Mouse (Mus musculus) neural tube, embryonic 13.5 days (tissue): Measurements from ENCODE around the gene Pced1b. TPM values are rescaled to one million over a fixed set of nuclear protein-coding genes. Genes with fewer than 3 reads are reported as not detected.

Experiments
- ATAC-seq: fragments of 200-750 bp; cut with Nextera tagmentation; 2 replicates; pipeline ENCODE4 v1.8.0; 2017; ENCODE audit warnings: low read depth, mild to moderate bottlenecking, moderate TSS enrichment, moderate library complexity
- H3K27ac ChIP-seq: fragments of 300-500 bp; sonication (generic); replicated peaks from 2 replicates; pipeline ENCODE4 v1.5.1; 2015; ENCODE audit warnings: moderate library complexity, mild to moderate bottlenecking, inconsistent platforms
- H3K27me3 ChIP-seq: fragments of 300-500 bp; sonication (generic); 2 replicates; pipeline ENCODE4 v1.6.1; 2015; ENCODE audit warnings: mild to moderate bottlenecking, inconsistent platforms
- H3K36me3 ChIP-seq: fragments of 300-500 bp; sonication (generic); 2 replicates; pipeline ENCODE4 v1.6.1; 2015; ENCODE audit warnings: mild to moderate bottlenecking, inconsistent platforms
- H3K4me1 ChIP-seq: fragments of 300-500 bp; sonication (generic); replicated peaks from 2 replicates; pipeline ENCODE4 v1.6.1; 2015; ENCODE audit warnings: inconsistent platforms
- H3K4me2 ChIP-seq: fragments of 300-500 bp; sonication (generic); 2 replicates; pipeline ENCODE4 v1.6.1; 2015; ENCODE audit warnings: inconsistent platforms, mild to moderate bottlenecking, moderate library complexity
- H3K4me3 ChIP-seq: fragments of 300-500 bp; sonication (generic); 2 replicates; pipeline ENCODE4 v1.5.1; 2015; ENCODE audit warnings: mild to moderate bottlenecking, inconsistent platforms
- H3K9ac ChIP-seq: fragments of 300-500 bp; sonication (generic); 2 replicates; pipeline ENCODE4 v1.6.1; 2015; ENCODE audit warnings: moderate library complexity, mild to moderate bottlenecking, inconsistent platforms
- H3K9me3 ChIP-seq: fragments of 300-500 bp; sonication (generic); 2 replicates; pipeline ENCODE4 v1.6.1; 2016; ENCODE audit warnings: inconsistent platforms
- WGBS: fragments of 180-500 bp; shearing (Covaris S2); methylation state at CpG from one replicate; pipeline ENCODE4 v1.1.7; 2015; 5-methylcytosine and 5-hydroxymethylcytosine counted together
- polyA plus RNA-seq: library from polyadenylated mRNA; unstranded; fragments of >200 nt; fragmentation: Nextera tagmentation; extraction: Ambion mirVana; gene quantifications from 2 replicates; pipeline ENCODE4 v1.2.1, GENCODE M21; 2015

Pced1b gene
- polyA plus RNA-seq, 1 experiment from 2014 or later, result 3.1 TPM

GRCm38 (mm10) chr15:97235183-97235582 lies 11.7 kb upstream of the Pced1b start:
- Histone ChIP-seq H3K4me3 (no peak overlapping the region), H3K4me1 (no peaks in the 10 kb centered on the region), H3K9me3 (0 out of 2 replicates have a peak, but pooled peaks cover 5% of the 10 kb centered on the region), H3K4me2 (no peak overlapping the region), H3K27ac (no peak overlapping the region), H3K27me3 (no peaks in the 10 kb centered on the region), H3K9ac (no peak overlapping the region), H3K36me3 (no peaks in the 10 kb centered on the region)
- no peak for ATAC-seq
- WGBS, result 30% methylated on average over 7 of the region's 7 CpGs

DNA sequence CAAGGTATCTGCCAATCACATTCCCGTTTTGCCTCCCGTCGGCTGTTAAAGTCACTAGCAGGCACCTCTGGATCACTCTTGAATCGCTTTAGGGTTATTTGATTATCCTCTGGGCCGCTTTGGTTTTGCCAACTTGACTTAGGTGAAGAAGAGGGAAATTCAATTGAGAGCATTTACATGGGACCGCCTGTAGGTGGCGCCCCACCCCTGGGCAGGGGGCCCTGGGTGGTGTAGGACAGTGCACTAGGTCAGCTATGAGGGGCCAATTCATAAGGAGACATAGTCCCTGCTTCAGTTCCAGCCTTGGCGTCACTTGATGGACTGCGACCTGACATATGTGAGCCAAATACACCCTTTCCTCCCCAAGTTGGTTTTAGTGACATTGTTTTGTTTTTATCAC lies 10.0 kb upstream of the Pced1b start:
- no peaks in the 10 kb centered on the region for H3K9me3 ChIP-seq
- H3K4me1 ChIP-seq, result no peaks in the 10 kb centered on the region
- no peak overlapping the region for H3K27ac ChIP-seq
- no peak overlapping the region for H3K9ac ChIP-seq
- H3K4me2 ChIP-seq, result no peak overlapping the region
- H3K36me3 ChIP-seq, result no peaks in the 10 kb centered on the region
- 52% methylated on average over 9 of the region's 9 CpGs for WGBS
- no peak for ATAC-seq
- H3K4me3 ChIP-seq, result no peak overlapping the region
- H3K27me3 ChIP-seq, result no peaks in the 10 kb centered on the region

- H3K36me3 ChIP-seq, result no peaks in the 10 kb centered on the region
- peaks cover 15% of the 10 kb centered on the region for H3K27me3 ChIP-seq
- no peak overlapping the region for H3K27ac ChIP-seq
- peak overlapping the region; percentile 81; the same call in 1 of the 2 replicates for H3K4me2 ChIP-seq
- H3K9me3 ChIP-seq, result no peaks in the 10 kb centered on the region; the same call in 1 of the 2 replicates
- 89% methylated on average over 18 of the region's 18 CpGs for WGBS
- no peak overlapping the region for H3K9ac ChIP-seq
- peaks cover 22% of the 10 kb centered on the region for H3K4me1 ChIP-seq
- H3K4me3 ChIP-seq, result no peak overlapping the region
- no peak for ATAC-seq
Observed at GRCm38 (mm10) chr15:97245392-97245791, 1.5 kb upstream of the Pced1b start.

- no peak overlapping the region; the same call in 1 of the 2 replicates for H3K27ac ChIP-seq
- no peaks in the 10 kb centered on the region; the same call in 1 of the 2 replicates for H3K9me3 ChIP-seq
- peaks cover 15% of the 10 kb centered on the region for H3K27me3 ChIP-seq
- peak overlapping the region; percentile 91 for H3K9ac ChIP-seq
- H3K4me3 ChIP-seq, result peak overlapping the region; percentile 80
- peaks cover 22% of the 10 kb centered on the region for H3K4me1 ChIP-seq
- no peaks in the 10 kb centered on the region for H3K36me3 ChIP-seq
- ATAC-seq, result no peak
- WGBS, result 25% methylated on average over 14 of the region's 14 CpGs
- peak overlapping the region; percentile 81 for H3K4me2 ChIP-seq
Observed at GRCm38 (mm10) chr15:97246256-97246655, 651 bp upstream of the Pced1b start.

- H3K9me3 ChIP-seq, result no peaks in the 10 kb centered on the region; the same call in 1 of the 2 replicates
- peak overlapping the region; percentile 81 for H3K4me2 ChIP-seq
- H3K4me3 ChIP-seq, result peak overlapping the region; percentile 80
- H3K36me3 ChIP-seq, result no peaks in the 10 kb centered on the region
- WGBS, result 1% methylated on average over 14 of the region's 14 CpGs
- peaks cover 15% of the 10 kb centered on the region for H3K27me3 ChIP-seq
- H3K4me1 ChIP-seq, result peaks cover 22% of the 10 kb centered on the region
- H3K9ac ChIP-seq, result peak overlapping the region; percentile 91
- peak overlapping the region; percentile 87 for H3K27ac ChIP-seq
- ATAC-seq, result peak; percentile 32; the same call in 1 of the 2 replicates
Observed at GRCm38 (mm10) chr15:97247791-97248161, 869 bp downstream of the Pced1b start.

GRCm38 (mm10) chr15:97248296-97248695 lies 1.4 kb downstream of the Pced1b start:
- Histone ChIP-seq H3K27me3 (peaks cover 15% of the 10 kb centered on the region), H3K9ac (peak overlapping the region; percentile 91), H3K4me1 (peaks cover 21% of the 10 kb centered on the region), H3K9me3 (no peaks in the 10 kb centered on the region; the same call in 1 of the 2 replicates), H3K4me2 (peak overlapping the region; percentile 81), H3K4me3 (peak overlapping the region; percentile 80), H3K27ac (no peak overlapping the region), H3K36me3 (no peaks in the 10 kb centered on the region)
- WGBS, result 63% methylated on average over 8 of the region's 8 CpGs
- ATAC-seq, result no peak

- Histone ChIP-seq H3K27ac (no peak overlapping the region), H3K9ac (no peak overlapping the region), H3K9me3 (no peaks in the 10 kb centered on the region; the same call in 1 of the 2 replicates), H3K36me3 (no peaks in the 10 kb centered on the region), H3K4me3 (no peak overlapping the region), H3K4me2 (no peak overlapping the region), H3K4me1 (peaks cover 19% of the 10 kb centered on the region), H3K27me3 (peaks cover 15% of the 10 kb centered on the region)
- whole genome bisulfite sequencing, result 92% methylated on average over 10 of the region's 10 CpGs
- ATAC-seq, result no peak
Observed at GRCm38 (mm10) chr15:97249322-97249721, 2.4 kb downstream of the Pced1b start.

GRCm38 (mm10) chr15:97252493-97253034 lies 5.7 kb downstream of the Pced1b start:
- WGBS, result 87% methylated on average over 8 of the region's 8 CpGs

DNA sequence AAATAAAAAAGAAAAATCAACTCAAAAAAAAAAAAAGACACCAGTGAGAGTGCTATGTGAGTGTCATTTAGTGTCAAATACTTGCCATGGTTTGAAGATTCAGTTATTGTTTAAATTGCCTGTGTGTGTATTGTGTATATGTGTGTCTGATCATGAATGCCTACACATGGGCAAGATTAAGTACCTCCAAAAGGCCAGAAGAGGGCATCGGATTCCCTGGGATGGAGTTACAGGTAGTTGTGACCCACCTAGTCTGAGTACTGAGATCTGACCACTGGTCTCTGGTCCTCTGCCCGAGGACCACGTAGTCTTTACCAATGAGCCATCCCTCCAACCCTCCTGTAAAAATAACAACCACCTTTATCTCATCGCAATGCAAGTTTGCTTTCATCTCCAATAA lies 7.5 kb downstream of the Pced1b start:
- no peaks in the 10 kb centered on the region; the same call in 1 of the 2 replicates for H3K9me3 ChIP-seq
- H3K4me3 ChIP-seq, result no peak overlapping the region
- ATAC-seq, result no peak
- H3K27me3 ChIP-seq, result no peaks in the 10 kb centered on the region
- no peaks in the 10 kb centered on the region for H3K36me3 ChIP-seq
- no peaks in the 10 kb centered on the region for H3K4me1 ChIP-seq
- no peak overlapping the region for H3K9ac ChIP-seq
- 96% methylated on average over 4 of the region's 4 CpGs for WGBS
- no peak overlapping the region for H3K27ac ChIP-seq
- no peak overlapping the region for H3K4me2 ChIP-seq

More at GRCm38 (mm10) chr15:97252493-97253034, 5.7 kb downstream of the Pced1b start:
- H3K9ac ChIP-seq, result no peak overlapping the region
- H3K27me3 ChIP-seq, result no peaks in the 10 kb centered on the region
- no peak overlapping the region for H3K27ac ChIP-seq
- ATAC-seq, result no peak
- no peak overlapping the region for H3K4me2 ChIP-seq
- no peak overlapping the region for H3K4me3 ChIP-seq
- peaks cover 8% of the 10 kb centered on the region for H3K4me1 ChIP-seq
- no peaks in the 10 kb centered on the region; the same call in 1 of the 2 replicates for H3K9me3 ChIP-seq
- H3K36me3 ChIP-seq, result no peaks in the 10 kb centered on the region

GRCm38 (mm10) chr15:97255800-97256199 lies 8.9 kb downstream of the Pced1b start:
- Histone ChIP-seq H3K9ac (no peak overlapping the region), H3K4me3 (no peak overlapping the region), H3K36me3 (no peaks in the 10 kb centered on the region), H3K4me2 (no peak overlapping the region), H3K27ac (no peak overlapping the region), H3K9me3 (no peaks in the 10 kb centered on the region), H3K4me1 (no peaks in the 10 kb centered on the region), H3K27me3 (no peaks in the 10 kb centered on the region)
- no peak for ATAC-seq
- 90% methylated on average over 1 of the region's 3 CpGs for WGBS

GRCm38 (mm10) chr15:97256411-97256810 lies 9.5 kb downstream of the Pced1b start:
- no peak overlapping the region for H3K9ac ChIP-seq
- no peaks in the 10 kb centered on the region for H3K4me1 ChIP-seq
- 92% methylated on average over 11 of the region's 11 CpGs for WGBS
- no peak overlapping the region for H3K4me3 ChIP-seq
- H3K9me3 ChIP-seq, result no peaks in the 10 kb centered on the region
- H3K27me3 ChIP-seq, result no peaks in the 10 kb centered on the region
- H3K36me3 ChIP-seq, result no peaks in the 10 kb centered on the region
- H3K4me2 ChIP-seq, result no peak overlapping the region
- no peak for ATAC-seq
- no peak overlapping the region for H3K27ac ChIP-seq

DNA sequence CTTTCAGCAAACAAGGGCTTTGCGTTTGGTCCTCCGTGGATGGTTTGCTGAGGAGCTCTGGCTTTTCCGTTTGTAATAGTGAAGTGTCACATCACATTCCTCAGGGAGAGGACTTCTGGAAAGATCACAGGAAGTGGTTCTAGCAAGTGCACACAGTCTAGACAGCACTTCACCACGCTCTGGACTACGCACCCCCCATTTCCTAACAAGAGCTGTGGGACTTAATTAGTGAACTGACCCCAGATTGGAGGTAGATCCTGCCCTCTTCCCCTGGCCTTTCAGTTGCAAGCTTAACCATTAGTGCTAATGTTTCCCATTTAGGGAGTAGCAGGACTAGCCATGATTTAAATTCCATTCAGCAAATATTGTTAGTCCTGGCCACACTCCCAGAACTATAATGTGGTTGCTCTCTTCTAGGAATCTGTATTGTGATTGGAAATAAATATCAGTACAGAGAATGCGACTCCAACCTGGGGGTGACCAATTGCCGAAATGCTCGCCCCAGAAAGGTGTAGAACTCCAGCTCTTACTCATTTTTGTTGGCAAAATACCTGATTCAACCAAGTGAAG lies 10.4 kb downstream of the Pced1b start:
- no peaks in the 10 kb centered on the region for H3K4me1 ChIP-seq
- no peak overlapping the region for H3K9ac ChIP-seq
- ATAC-seq, result no peak
- no peaks in the 10 kb centered on the region for H3K9me3 ChIP-seq
- H3K36me3 ChIP-seq, result no peaks in the 10 kb centered on the region
- H3K4me3 ChIP-seq, result no peak overlapping the region
- 85% methylated on average over 8 of the region's 8 CpGs for WGBS
- no peak overlapping the region for H3K4me2 ChIP-seq
- no peak overlapping the region for H3K27ac ChIP-seq
- no peaks in the 10 kb centered on the region for H3K27me3 ChIP-seq
